Mouse (Mus musculus) erythroblast, adult 5-6 weeks (primary cell): ENCODE data around the gene Kank4. TPM values are rescaled to one million over a fixed set of nuclear protein-coding genes. Genes with fewer than 3 reads are reported as not detected.
"Not testable (repeated sequence)": the region's sequence is repeated elsewhere in the genome, so short reads cannot be mapped to it uniquely, and the experiment has no call there.

Experiments used
- ATAC-seq: replicated peaks from 2 replicates; pipeline ENCODE4 v1.8.0; 2016; ENCODE audit warnings: moderate number of reproducible peaks, mild to moderate bottlenecking, moderate TSS enrichment, inconsistent platforms; ENCODE audit not compliant: poor library complexity, low FRiP score, severe bottlenecking
- total RNA-seq, 2 experiments: library from RNA; stranded (forward) in 1 of 2; stranded (reverse) in 1 of 2; fragments of 150-400 nt in 1 of 2; fragments of 200-764, 138-1000 nt in 1 of 2; gene quantifications; 2 replicates each; pipeline versions ENCODE4 v1.2.3 to v1.2.4; 2015 to 2017; ENCODE audit warnings: low replicate concordance in 2 of 2

Kank4 gene
- total RNA-seq, 2 experiments from 2014 or later: not detected

- no peak for ATAC-seq
Measured at GRCm38 (mm10) chr4:98726590-98727237, 90.6 kb downstream of the Kank4 start, which contains the start of gene L1td1. L1td1 (plus strand) TSS chr4:98726734.

GRCm38 (mm10) chr4:98725439-98725838 is 91.9 kb downstream of the Kank4 start:
- ATAC-seq: no peak

GRCm38 (mm10) chr4:98724682-98725081 is 92.7 kb downstream of the Kank4 start:
- ATAC-seq: not testable (repeated sequence)

GRCm38 (mm10) chr4:98722454-98722853 is 94.9 kb downstream of the Kank4 start:
- no peak for ATAC-seq

- ATAC-seq: no peak
Measured at GRCm38 (mm10) chr4:98718547-98718917, 98.8 kb downstream of the Kank4 start.

- no peak for ATAC-seq
Measured at GRCm38 (mm10) chr4:98717735-98718546, 99.4 kb downstream of the Kank4 start.

- ATAC-seq: no peak
Measured at GRCm38 (mm10) chr4:98710891-98711290, 106.4 kb downstream of the Kank4 start.

Other genes with a start within 250 kb of the Kank4 start
- not detected in 2 replicates for gene L1td1, start 90.8 kb downstream of the Kank4 start, total RNA-seq (2015; ENCODE audit: low replicate concordance)
- not detected in 2 replicates for gene L1td1, start 90.8 kb downstream of the Kank4 start, total RNA-seq (2017; ENCODE audit: low replicate concordance)
- gene I0C0044D17Rik, start 6.3 kb upstream of the Kank4 start, total RNA-seq (2015; ENCODE audit: low replicate concordance): not detected in 2 replicates
- not detected in 2 replicates for gene I0C0044D17Rik, start 6.3 kb upstream of the Kank4 start, total RNA-seq (2017; ENCODE audit: low replicate concordance)
- gene Usp1, start 106.3 kb upstream of the Kank4 start, total RNA-seq (2015; ENCODE audit: low replicate concordance): 35.9 and 39.0 TPM in 2 replicates
- 54.1 and 57.2 TPM in 2 replicates for gene Usp1, start 106.3 kb upstream of the Kank4 start, total RNA-seq (2017; ENCODE audit: low replicate concordance)
- not detected in 2 replicates for gene Angptl3, start 213.4 kb upstream of the Kank4 start, total RNA-seq (2015; ENCODE audit: low replicate concordance)
- gene Angptl3, start 213.4 kb upstream of the Kank4 start, total RNA-seq (2017; ENCODE audit: low replicate concordance): not detected in 2 replicates